Mouse (Mus musculus) lung, embryonic 16.5 days (tissue): ENCODE data around the gene Wrap53. TPM values are rescaled to one million over a fixed set of nuclear protein-coding genes. Genes with fewer than 3 reads are reported as not detected.

Experiments used
- ATAC-seq: fragments of 200-750 bp; cut with Nextera tagmentation; 2 replicates; pipeline ENCODE4 v1.8.0; 2017; ENCODE audit warnings: low read depth, mild to moderate bottlenecking, moderate library complexity
- H3K27ac ChIP-seq: fragments of 300-500 bp; sonication (generic); 2 replicates; pipeline ENCODE4 v1.5.1; 2014; ENCODE audit warnings: mild to moderate bottlenecking, control low read depth, low read length
- H3K27me3 ChIP-seq: fragments of 300-500 bp; sonication (generic); 2 replicates; pipeline ENCODE4 v1.6.1; 2014; ENCODE audit warnings: low read depth, low read length, mixed read lengths; ENCODE audit not compliant: control insufficient read depth, insufficient read depth
- H3K36me3 ChIP-seq: fragments of 300-500 bp; sonication (generic); 2 replicates; pipeline ENCODE4 v1.6.1; 2014; ENCODE audit warnings: low read length; ENCODE audit not compliant: control insufficient read depth, insufficient read depth
- H3K4me1 ChIP-seq: fragments of 300-500 bp; sonication (generic); replicated peaks from 2 replicates; pipeline ENCODE4 v1.6.1; 2014; ENCODE audit warnings: low read length, mixed read lengths; ENCODE audit not compliant: control insufficient read depth, insufficient read depth
- H3K4me2 ChIP-seq: fragments of 300-500 bp; sonication (generic); 2 replicates; pipeline ENCODE4 v1.6.1; 2014; ENCODE audit warnings: low read depth, low read length, control low read depth
- H3K4me3 ChIP-seq: fragments of 300-500 bp; sonication (generic); 2 replicates; pipeline ENCODE4 v1.5.1; 2014; ENCODE audit warnings: mild to moderate bottlenecking, low read length, control low read depth
- H3K9ac ChIP-seq: fragments of 300-500 bp; sonication (generic); 2 replicates; pipeline ENCODE4 v1.6.1; 2014; ENCODE audit warnings: low read length, control low read depth
- H3K9me3 ChIP-seq: fragments of 300-500 bp; sonication (generic); 2 replicates; pipeline ENCODE4 v1.6.1; 2016; ENCODE audit warnings: low read length; ENCODE audit not compliant: control insufficient read depth
- WGBS: fragments of 180-500 bp; shearing (Covaris S2); extraction: QIAGEN DNeasy Blood & Tissue Kit; methylation state at CpG from one replicate; pipeline ENCODE4 v1.1.7; 2014; 5-methylcytosine and 5-hydroxymethylcytosine counted together
- polyA plus RNA-seq: library from polyadenylated mRNA; unstranded; fragments of >200 nt; fragmentation: Nextera tagmentation; extraction: Ambion mirVana; gene quantifications from 2 replicates; pipeline ENCODE4 v1.2.1, GENCODE M21; 2015

Wrap53 gene
- polyA plus RNA-seq, 1 experiment from 2014 or later = 29.2 TPM

DNA sequence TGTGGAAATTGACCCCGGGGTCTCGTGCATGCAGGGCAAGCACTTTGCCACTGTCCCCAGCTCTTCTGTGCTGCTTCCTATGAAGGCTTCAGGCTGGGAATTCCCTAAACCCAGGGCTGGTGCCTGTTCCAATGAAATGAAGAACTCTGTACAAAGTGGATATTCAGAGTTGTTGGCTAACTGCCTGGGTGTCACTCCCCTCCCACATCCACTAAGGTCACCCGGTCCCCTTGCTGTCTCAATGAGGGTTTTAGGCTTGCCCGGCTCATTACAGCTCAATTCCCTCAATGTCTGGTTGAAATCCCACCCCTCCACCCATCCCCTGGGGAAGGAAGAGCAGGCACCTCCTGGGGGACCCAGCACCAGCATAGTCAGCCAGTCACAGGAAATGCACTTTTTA, 60.1 kb downstream of the Wrap53 start:
- WGBS = 63% methylated on average over 4 of the region's 4 CpGs
- H3K4me3 ChIP-seq = no peak overlapping the region

DNA sequence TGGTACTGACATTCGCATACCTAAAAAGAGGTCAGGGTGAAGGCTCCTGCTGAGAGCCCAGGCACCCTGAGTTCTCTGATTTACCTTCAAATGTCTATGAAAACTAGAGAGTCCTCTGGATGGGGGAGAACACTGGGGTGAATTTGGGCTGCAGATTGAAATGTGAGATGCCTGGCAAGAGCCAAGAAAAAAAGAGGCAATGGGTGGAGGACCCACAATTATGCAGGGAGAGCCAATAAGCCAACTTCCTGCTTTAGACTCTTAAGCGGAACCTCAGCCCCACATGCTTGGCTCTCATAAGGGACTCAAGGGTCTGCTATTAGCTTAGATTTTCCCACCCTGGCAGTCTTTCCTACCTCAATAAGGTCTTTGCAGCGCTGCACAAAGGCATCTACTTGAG, 63.4 kb downstream of the Wrap53 start:
- 47% methylated on average over 3 of the region's 3 CpGs for WGBS
- no peak overlapping the region for H3K4me2 ChIP-seq
- 0 out of 2 replicates have a peak overlapping the region, but pooled peaks have one; percentile 24 for H3K9ac ChIP-seq
- no peak overlapping the region for H3K4me3 ChIP-seq
- ATAC-seq = no peak
- H3K36me3 ChIP-seq = no peaks in the 10 kb centered on the region
- H3K27ac ChIP-seq = no peak overlapping the region
- no peaks in the 10 kb centered on the region for H3K9me3 ChIP-seq
- peaks cover 7% of the 10 kb centered on the region; the same call in 1 of the 2 replicates for H3K4me1 ChIP-seq
- no peaks in the 10 kb centered on the region for H3K27me3 ChIP-seq

More for the DNA sequence above, 60.1 kb downstream of the Wrap53 start:
- H3K9me3 ChIP-seq = no peaks in the 10 kb centered on the region
- no peak overlapping the region for H3K4me2 ChIP-seq
- no peak overlapping the region for H3K27ac ChIP-seq
- H3K4me1 ChIP-seq = peaks cover 7% of the 10 kb centered on the region; the same call in 1 of the 2 replicates
- no peaks in the 10 kb centered on the region for H3K27me3 ChIP-seq
- H3K36me3 ChIP-seq = no peaks in the 10 kb centered on the region
- no peak overlapping the region for H3K9ac ChIP-seq
- 0 out of 2 replicates have a peak, but pooled peaks have one; percentile 15 for ATAC-seq

DNA sequence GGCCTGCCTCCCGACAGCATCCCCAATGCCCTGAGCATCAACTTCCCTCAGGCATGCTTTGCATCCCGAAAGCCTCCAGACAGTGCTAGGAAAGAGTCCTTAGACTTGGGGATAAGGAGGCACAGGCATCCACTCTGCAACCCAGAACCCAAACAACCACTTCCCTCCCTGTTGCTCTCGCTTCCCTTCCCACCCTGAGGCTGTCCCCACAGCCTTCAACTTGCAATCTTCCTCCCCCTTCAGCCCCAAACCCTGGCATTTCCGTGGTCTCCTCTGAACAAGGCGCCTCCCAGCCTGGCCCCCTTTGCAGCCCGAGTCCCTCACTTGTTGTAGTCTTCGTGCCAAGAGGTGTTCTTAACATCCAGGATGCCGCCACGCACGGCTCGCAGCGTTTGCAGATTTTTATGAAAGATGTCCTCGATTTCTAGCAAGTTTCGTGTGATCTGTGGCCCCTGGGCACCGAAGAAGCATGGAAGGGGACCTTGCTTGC, 63.9 kb downstream of the Wrap53 start:
- no peak overlapping the region for H3K4me3 ChIP-seq
- H3K9ac ChIP-seq = no peak overlapping the region
- no peaks in the 10 kb centered on the region for H3K9me3 ChIP-seq
- H3K4me1 ChIP-seq = peaks cover 7% of the 10 kb centered on the region; the same call in 1 of the 2 replicates
- no peak overlapping the region for H3K4me2 ChIP-seq
- no peak overlapping the region for H3K27ac ChIP-seq
- H3K36me3 ChIP-seq = no peaks in the 10 kb centered on the region
- ATAC-seq = no peak
- H3K27me3 ChIP-seq = no peaks in the 10 kb centered on the region
- WGBS = 43% methylated on average over 15 of the region's 15 CpGs

DNA sequence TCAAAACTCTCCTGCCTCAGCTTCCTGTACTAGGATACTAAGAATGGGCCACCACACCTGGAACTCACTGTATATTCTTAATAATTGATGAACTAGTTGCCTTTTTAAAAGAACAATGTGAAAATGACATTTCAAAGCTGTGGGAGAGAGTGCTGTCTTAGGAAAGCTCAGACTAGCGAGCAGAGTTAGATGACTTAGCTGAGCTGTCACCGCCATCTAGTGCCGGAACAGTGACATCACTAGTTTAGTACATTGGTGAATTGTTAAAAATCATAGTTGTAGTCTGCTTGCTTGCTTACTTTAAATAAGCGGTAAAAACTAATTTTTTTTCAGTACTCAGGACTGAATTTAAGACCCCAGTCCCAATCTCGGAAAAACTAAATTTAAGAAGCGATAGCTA, 66.2 kb downstream of the Wrap53 start:
- Histone ChIP-seq H3K9me3 (no peaks in the 10 kb centered on the region), H3K36me3 (no peaks in the 10 kb centered on the region), H3K4me2 (no peak overlapping the region), H3K27me3 (no peaks in the 10 kb centered on the region), H3K4me3 (no peak overlapping the region), H3K4me1 (peaks cover 7% of the 10 kb centered on the region; the same call in 1 of the 2 replicates), H3K27ac (no peak overlapping the region), H3K9ac (no peak overlapping the region)
- peak; percentile 72; the same call in 1 of the 2 replicates for ATAC-seq
- 9% methylated on average over 6 of the region's 6 CpGs for WGBS

Other genes with a start within 250 kb of the Wrap53 start
- 11.0 and 12.6 TPM in 2 replicates for gene Rnf227, start 239.8 kb downstream of the Wrap53 start, polyA plus RNA-seq
- gene Chd3, start 210.8 kb downstream of the Wrap53 start, polyA plus RNA-seq = 56.9 and 60.3 TPM in 2 replicates
- 158 and 165 TPM in 2 replicates for gene Naa38, start 184.8 kb downstream of the Wrap53 start, polyA plus RNA-seq
- gene Cyb5d1, start 184.6 kb downstream of the Wrap53 start, polyA plus RNA-seq = 32.3 and 32.6 TPM in 2 replicates
- gene Tmem88, start 182.0 kb downstream of the Wrap53 start, polyA plus RNA-seq = 54.7 and 57.4 TPM in 2 replicates
- 25.2 and 26.0 TPM in 2 replicates for gene Kdm6b, start 166.6 kb downstream of the Wrap53 start, polyA plus RNA-seq
- 1.9 TPM in 2 replicates for gene Dnah2, start 31.1 kb downstream of the Wrap53 start, polyA plus RNA-seq
- 5.6 and 5.7 TPM in 2 replicates for gene Efnb3, start 20.1 kb downstream of the Wrap53 start, polyA plus RNA-seq
- gene Trp53, start 104 bp upstream of the Wrap53 start, polyA plus RNA-seq = 141 and 154 TPM in 2 replicates
- gene Atp1b2, start 25.7 kb upstream of the Wrap53 start, polyA plus RNA-seq = 10.5 and 12.7 TPM in 2 replicates
- 0.15 TPM in 1 of 2 replicates, not detected in the other for gene Shbg, start 37.6 kb upstream of the Wrap53 start, polyA plus RNA-seq
- 15.2 and 19.2 TPM in 2 replicates for gene Sat2, start 41.8 kb upstream of the Wrap53 start, polyA plus RNA-seq
- gene Fxr2, start 52.7 kb upstream of the Wrap53 start, polyA plus RNA-seq = 22.2 and 22.6 TPM in 2 replicates
- gene Sox15, start 75.1 kb upstream of the Wrap53 start, polyA plus RNA-seq = 0.54 TPM in 1 of 2 replicates, not detected in the other
- 65.5 and 71.0 TPM in 2 replicates for gene Mpdu1, start 82.4 kb upstream of the Wrap53 start, polyA plus RNA-seq
- 19.2 and 19.4 TPM in 2 replicates for gene Cd68, start 85.9 kb upstream of the Wrap53 start, polyA plus RNA-seq
- gene Eif4a1, start 92.2 kb upstream of the Wrap53 start, polyA plus RNA-seq = 539 and 624 TPM in 2 replicates
- gene Senp3, start 101.8 kb upstream of the Wrap53 start, polyA plus RNA-seq = 69.3 and 70.6 TPM in 2 replicates
- gene Tnfsf13, start 105.5 kb upstream of the Wrap53 start, polyA plus RNA-seq = 0.89 and 1.2 TPM in 2 replicates
- gene Tnfsf12, start 115.6 kb upstream of the Wrap53 start, polyA plus RNA-seq = 10.6 and 12.8 TPM in 2 replicates
- gene Tnfsfm13, start 115.8 kb upstream of the Wrap53 start, polyA plus RNA-seq = 5.0 and 5.4 TPM in 2 replicates
- gene Polr2a, start 178.4 kb upstream of the Wrap53 start, polyA plus RNA-seq = 24.1 and 25.3 TPM in 2 replicates
- gene Slc35g3, start 181.7 kb upstream of the Wrap53 start, polyA plus RNA-seq = 0.36 and 0.64 TPM in 2 replicates
- 3.5 and 4.9 TPM in 2 replicates for gene Zbtb4, start 185.7 kb upstream of the Wrap53 start, polyA plus RNA-seq
- 18.6 and 20.7 TPM in 2 replicates for gene Chrnb1, start 215.7 kb upstream of the Wrap53 start, polyA plus RNA-seq
- 1.0 and 1.7 TPM in 2 replicates for gene Fgf11, start 221.6 kb upstream of the Wrap53 start, polyA plus RNA-seq
- 6.5 and 8.6 TPM in 2 replicates for gene Tmem102, start 225.4 kb upstream of the Wrap53 start, polyA plus RNA-seq
- gene Gm39566, start 235.0 kb upstream of the Wrap53 start, polyA plus RNA-seq = not detected in 2 replicates
- not detected in 2 replicates for gene Spem2, start 238.2 kb upstream of the Wrap53 start, polyA plus RNA-seq
- not detected in 2 replicates for gene Spem1, start 241.9 kb upstream of the Wrap53 start, polyA plus RNA-seq